Mouse (Mus musculus) testis, postnatal 14 days (tissue): ENCODE results near the gene Zbtb17.

Source experiments
- DNase-seq: peaks from one replicate; pipeline ENCODE4 v3.0.0; 2021; ENCODE audit warnings: low spot score

Gene Zbtb17

DNA sequence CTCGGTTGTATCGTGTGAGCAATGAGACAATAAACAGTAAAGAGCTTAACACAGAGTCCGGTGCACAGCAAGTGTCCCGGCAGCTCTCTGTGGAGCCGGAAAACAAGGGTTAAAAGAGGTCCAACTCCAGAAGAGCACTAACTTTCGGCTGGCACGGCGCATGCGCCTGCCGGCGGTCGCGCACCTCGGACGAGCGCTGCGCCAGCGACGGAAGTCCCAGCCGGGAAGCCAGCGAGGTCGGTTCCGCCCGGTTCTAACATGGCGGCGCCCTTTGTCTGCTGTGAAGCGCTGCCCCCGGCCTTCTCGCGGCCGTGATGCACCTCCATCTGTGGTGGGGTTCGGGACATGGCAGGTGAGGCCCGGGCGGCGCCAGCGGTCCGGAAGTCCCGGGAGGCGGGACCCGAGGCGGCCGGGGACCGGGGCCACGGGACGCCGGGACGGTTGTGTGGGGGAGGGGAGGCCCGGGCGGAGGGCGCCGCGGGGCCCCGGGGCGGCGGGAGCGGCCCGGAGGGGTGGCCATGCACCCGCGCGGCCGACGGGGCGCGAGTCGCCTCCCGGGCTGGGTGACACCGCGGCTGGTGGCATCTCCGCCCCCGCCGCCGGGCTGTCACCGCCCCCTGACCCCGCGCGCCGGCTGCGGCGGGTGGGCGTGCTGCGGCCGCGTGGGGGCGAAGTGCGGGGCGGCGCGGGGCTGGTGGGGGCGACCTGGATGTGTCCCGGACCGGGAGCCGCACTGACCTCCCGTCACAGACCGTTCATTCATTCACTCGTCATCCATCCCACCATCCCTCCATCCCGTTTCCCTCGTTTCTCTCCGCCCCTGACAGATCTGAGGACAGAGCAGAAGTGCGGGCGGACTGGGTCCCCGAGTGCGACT lies at the start of gene Zbtb17:
TSS of gene Zbtb17 (plus strand) at position 204 of the 877 bp plus-strand sequence.
- DNase-seq, result peak; percentile 91

DNA sequence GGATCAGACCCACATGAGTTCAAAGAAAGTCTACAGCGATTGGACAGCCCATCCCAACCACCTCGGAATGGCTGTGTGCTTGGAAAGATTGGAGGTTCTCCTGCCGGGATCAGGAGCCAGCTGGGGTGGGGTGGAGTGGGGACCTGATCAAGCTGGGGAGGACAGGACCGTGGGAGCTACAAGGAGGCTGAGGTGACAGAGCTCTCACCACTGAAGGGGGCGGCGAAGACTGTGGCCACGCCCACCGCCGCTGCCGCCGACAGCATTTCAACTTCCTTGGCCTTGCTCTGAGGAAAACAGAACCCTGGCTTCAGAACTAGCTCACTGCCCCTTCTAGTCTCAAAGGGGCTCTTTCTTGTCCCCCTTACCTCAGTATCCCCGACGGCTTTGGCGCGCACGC lies 49.7 kb upstream of the Zbtb17 start:
- DNase-seq, result no peak

DNA sequence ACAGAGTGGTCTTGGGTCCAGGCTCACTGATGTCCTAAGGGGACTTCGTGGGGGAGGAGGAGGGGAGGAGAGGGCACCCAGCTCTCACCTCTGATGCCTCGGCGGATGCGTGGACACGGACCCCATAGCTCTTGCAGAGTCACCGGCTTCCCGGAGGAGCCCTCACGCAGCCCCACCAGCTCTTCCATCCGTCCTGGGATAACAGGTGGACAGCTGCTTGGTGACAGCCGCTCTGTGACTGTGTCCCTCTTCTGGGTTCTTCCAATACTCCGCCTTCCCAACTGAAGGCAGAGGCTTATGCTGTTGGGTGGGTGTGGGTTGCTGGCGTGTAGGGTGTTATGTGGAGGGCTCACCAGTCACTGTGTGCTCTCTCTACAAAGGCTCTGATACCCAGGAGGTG lies 46.6 kb upstream of the Zbtb17 start:
- DNase-seq, result no peak

DNA sequence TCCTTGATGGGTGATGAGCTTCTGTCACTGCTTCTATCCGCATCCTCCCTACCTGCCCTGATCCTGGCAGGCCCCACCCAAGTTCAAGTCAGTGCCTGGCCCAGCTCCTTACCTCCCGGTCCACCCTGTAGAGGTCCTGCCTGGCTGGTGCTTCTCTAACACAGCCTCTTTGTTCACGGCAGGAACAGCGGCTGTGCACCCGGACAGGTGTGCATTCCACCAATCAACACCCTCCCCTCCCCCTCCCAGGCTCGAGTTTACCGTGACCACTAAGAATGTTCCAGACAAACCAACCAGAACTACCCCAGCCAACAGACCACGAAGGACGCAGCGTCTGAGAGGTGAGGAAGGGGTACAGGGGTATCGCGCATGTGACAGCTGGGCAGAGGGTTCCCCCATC lies 45.9 kb upstream of the Zbtb17 start, which contains the start of gene Clcnka:
TSS of gene Clcnka (minus strand) at position 180 of the 400 bp plus-strand sequence.
- DNase-seq, result no peak

DNA sequence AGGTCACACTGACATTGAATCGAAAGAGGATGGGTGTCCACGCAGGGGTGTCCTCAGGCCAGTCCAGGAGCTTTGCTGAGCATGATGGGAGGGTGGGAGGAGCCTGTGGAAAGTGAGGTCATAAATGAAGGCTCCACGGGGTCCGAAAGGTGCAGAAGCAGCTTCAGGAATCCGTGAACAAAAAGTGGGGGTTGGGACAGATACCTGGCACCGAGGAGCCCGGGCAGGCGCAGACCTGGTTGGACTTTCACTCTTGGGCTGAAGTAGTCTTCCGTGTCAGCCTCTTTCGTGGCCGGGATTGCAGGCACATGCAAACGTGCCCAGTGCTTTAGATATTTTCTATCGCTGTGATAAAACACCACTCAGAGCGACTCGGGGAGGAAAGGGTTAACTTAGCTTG lies 44.3 kb upstream of the Zbtb17 start:
- no peak for DNase-seq

DNA sequence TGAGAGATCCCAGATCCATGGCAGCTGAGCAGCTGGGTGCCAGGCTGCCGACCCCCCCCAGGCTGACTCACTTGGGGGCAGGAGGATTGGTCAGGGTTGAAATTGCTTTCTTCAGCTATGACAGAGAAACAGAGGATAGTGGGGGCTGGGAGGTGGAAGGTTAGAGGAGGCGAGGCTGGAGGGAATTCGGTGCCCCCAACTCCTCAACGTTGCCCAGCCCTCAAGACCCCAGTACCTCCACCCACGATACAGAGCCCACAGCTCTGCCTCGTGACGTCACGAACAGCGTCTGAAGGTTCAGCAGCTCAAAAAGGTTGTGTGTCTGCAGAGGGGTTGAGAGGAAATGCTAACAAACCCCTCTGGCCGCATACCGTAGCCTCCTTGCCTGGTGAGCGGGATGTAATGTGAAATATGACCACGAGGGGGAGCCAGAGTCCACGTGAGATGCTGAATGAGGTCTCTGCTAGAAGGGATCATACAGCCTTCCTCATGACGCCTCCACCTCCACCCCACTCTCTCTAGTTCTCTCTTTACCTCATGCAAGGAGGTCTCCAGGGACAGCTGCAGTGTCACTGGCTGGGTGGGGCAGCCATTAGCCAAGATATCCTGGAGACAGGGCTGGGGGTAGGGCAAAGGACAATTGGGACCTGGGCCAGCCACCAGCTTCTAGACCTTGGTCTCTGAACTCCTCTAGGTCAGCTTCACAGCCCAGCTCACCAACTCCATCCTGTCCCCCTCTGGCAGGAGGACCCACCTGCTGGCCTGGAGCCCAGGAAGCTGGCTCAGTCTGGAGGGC lies 39.7 kb upstream of the Zbtb17 start:
- DNase-seq, result peak; percentile 70

DNA sequence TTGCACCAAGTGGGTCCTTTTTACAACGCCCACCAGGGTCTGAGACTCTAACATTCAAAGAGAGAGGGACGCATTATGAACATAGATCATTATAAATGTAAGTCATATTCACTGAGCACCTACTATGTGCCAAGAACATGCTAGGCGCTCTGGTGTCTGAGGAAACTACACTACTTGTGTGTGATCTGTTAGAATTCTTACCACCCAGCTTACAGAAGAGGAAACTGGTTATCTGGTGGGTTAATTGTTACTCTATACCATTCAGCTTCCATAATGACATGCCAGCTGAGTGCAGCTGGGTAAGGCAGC lies 39.2 kb upstream of the Zbtb17 start:
- DNase-seq, result no peak

DNA sequence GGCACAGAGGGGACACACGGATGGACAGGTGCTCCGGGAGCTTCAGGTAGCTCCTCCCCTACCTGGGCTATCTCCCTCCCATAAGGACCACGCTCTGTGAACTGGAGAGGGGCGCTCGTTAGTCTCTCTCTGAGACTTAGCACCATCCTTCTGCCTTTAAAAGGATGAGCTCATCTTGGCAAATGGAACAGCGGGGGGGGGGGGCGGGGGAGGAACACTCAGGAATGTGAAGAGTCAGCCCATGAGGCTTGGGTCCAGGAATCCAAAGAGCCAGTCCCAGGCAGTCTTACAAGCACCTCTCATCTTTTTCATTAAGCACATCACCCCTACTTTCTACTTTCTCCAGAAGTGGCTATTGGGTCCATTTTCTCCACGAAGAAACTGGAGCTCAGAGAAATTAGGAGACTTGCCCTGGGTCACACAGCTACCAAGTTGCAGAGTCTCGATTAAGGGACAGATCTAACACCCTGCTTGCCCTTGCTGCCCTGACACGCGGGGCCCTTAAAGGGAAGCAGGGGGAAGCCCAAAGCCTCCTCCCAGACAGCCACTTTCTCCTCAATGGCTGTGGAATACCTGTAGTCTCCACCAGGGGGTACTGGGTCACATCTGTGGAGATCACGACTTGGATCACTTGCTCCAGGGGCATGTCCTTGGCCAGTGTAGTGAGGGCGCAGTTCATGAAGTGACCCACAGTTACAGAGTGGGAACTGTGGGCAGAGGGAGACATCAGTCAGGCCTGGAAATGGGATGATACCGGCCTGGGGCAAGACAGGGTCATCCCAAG lies 37.7 kb upstream of the Zbtb17 start:
- no peak for DNase-seq

DNA sequence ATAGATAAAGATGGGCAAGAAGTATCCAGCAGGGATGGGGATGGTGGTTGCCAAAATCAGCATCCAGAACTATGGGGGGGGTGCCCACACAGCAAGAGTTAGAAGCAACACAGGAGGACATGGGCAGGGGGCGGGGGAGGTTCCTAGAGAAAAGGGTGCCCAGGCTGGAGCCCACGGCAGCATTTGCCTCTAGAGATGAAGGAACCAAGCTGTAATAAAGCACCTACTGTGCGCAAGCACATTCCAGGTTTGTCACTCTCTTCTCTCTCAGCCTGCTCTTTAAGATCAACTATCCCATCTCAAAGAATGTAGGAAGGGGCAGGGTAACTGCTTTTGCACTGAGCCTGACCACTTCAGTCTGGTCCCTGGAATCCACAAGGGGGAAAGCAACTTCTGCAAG lies 35.9 kb upstream of the Zbtb17 start:
- DNase-seq, result no peak

DNA sequence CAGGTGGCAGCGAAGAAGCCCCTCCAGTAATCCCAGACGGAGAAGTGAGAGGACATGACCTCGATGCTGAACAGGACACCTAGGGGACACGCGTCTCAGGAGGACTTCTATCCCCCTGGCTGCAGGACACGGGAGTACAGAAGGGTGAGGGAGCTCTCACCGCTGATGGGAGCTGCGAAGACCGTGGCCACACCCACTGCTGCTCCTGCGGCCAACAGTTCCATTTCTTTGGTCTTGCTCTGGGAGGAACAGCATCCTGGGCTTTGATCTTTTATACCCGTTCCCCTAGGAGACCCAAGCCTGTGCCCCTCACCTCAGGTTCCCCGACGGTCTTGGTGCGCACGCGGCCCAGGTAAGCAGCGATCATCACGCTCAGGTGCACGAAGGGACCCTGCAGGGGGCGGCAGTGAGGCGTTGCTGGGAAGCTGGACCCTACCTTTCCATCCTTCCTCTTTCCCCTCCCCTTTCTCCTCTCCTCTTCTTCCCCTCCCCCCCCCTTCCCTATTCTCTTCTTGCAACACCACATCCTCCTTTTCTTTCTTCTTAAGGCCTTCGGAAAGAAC lies 32.9 kb upstream of the Zbtb17 start:
- no peak for DNase-seq

DNA sequence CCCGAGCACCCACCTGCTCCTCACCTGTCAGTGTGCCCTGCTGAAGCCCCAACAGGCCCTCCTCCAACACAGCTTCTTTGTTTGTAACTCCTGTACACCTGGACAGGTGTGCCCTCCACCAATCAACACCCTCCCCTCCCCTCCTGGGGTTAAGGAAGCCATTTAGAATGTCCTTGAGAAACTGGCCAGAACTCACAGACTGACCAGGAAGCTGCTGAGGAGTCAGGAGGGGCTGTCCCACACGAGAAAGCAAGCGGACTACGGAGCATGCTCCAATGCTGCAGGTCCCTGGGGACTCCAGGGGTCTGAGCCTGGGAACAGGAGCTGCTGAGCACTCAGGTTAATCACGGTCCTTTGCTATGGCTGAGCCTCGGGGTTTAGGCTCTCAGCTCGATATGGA lies 28.5 kb upstream of the Zbtb17 start, which contains the start of gene Clcnkb:
TSS of gene Clcnkb (minus strand) at position 91 of the 400 bp plus-strand sequence.
- DNase-seq, result no peak

DNA sequence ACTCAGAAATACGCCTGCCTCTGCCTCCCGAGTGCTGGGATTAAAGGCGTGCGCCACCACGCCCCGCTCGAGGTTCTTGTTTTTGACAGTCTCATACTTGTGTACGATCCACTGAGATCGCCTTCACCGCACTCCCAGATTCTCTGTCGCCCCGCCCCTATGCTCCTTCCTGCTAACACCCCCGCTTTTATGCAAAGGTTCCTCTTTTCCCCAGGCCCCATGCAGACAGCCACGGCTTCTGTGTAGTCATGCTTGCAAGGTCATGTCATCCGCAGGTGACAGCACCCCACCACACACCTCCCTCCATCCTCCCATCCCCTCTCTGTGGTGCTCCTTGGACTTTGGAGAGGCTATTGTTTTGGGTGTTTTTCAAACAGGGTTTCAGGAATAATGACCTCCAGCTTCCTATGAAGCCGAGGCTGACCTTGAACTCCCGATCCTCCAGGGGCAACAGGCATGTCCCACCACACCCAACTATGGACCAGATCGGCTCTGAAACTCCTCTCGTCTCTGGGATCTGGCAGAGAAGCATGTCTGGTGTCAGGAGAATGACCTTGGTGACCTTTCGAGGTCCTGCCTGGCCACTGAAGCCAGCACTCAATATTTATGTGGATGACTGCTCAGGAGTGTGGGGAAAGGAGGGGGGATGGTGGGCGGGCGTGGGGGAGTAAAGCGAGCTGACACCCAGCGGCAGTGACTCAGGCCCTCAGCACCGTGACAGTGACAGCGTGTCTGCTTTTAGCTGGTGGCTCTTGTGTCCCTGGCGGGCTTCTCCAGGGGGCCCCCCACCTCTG lies 24.9 kb upstream of the Zbtb17 start:
- no peak for DNase-seq

DNA sequence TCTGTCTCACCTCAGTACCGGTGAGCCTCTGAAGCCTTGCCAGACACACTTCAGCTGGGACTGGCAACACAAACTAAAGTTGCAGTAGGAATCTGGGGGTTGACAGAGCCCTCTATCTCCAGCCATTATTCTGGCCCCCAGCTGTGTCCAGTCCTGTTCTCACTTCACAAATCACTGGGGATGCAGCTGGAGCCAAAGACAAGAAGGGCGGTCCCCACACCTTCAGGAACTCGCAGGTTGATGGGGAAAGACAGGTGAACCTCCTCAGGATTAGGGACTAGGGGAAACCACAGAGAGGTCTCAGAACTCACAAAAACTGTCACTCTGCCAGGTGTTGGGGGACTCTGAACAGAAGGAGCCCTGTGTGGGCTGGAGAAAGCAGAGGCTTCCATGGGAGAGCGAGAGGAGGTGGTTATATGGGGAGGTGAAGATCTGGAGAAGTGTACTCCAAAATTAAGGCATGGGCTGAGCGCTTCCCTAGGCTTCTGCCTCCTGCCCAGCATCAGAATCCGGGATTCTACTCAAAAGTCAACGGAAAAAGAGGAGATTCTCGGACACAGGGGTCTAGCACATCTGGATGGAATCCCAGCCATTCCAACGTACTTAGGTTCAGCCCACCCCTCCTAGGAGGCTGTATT lies 24.1 kb upstream of the Zbtb17 start, which contains the start of gene Hspb7:
TSS of gene Hspb7 (plus strand) at position 588 of the 638 bp plus-strand sequence.
- no peak for DNase-seq

DNA sequence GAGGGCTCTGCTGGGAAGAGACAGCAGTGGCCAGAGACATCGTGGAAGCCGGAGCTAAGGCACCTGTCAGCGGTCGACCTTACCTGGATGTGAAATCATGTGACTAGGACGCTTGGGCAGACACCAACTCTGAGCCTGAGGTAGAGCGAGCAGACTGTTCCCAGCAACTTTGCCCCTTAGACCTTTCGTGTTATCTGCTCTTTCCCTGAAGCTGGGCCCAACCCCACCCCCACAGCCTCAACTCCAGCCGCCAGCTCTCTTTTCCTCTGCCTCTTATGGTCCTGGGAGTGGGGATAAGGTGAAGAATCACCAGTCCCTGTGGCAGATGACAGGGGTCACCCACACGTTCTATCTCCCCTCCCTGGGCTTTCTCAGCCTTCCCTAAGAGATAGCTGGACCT lies 23.6 kb upstream of the Zbtb17 start:
- no peak for DNase-seq

DNA sequence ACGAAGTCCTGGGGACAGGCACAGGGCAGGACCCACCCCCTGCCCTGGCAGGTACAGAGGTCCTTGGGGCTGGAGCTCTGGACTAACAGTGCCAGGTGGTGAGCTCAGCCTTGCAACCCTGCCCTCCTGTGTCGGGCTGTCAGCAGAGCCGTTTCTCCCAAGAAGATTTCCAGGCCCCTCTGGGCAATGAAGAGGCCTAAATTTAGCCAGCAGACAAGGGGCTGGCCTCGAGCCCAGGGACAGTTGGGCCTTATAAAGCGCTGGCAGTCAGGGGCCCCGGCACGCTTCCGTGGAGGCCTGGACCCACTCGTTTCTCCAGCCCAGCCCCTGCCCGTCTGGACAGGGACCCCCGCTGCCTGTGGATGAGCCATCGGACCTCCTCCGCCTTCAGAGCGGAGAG lies 23.0 kb upstream of the Zbtb17 start:
- peak; percentile 42 for DNase-seq

DNA sequence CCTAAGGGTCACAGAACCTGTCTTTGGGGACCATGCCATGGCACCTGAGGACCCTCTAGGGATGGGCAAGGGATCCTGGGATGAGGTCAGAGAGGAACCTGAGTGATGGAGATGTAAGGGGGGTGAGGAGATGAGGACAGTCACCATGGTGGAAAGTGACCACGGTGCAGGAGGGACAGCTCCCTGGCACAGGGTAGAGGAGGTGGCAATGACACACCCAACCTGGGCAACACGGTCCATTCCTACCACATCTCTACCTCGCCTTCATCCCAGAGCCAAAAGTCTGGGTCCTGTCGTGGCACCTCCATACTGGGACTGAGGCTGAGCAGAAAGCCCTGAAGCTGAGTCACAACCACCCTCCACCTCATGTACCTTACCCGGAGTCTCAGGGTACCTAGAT lies 21.6 kb upstream of the Zbtb17 start:
- DNase-seq, result no peak

DNA sequence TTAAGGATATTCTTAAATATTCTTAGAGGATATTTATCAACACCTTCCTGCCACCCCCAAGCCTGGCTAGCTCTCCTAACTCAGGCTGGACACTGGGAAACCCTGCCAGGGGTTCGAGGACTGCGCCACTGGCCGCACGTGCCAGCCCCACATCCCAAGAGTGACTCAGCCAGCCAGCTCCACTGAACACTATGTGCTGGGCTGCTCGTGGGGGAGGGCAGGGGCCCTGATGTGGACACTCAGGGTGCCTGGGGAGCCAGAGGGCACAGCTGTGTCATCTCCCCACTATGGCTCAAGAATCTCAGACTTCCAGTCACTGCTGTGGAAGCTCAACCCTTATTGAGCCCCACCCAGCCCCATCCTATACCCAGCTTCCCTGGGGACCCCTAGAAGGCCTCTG lies 21.2 kb upstream of the Zbtb17 start:
- no peak for DNase-seq

DNA sequence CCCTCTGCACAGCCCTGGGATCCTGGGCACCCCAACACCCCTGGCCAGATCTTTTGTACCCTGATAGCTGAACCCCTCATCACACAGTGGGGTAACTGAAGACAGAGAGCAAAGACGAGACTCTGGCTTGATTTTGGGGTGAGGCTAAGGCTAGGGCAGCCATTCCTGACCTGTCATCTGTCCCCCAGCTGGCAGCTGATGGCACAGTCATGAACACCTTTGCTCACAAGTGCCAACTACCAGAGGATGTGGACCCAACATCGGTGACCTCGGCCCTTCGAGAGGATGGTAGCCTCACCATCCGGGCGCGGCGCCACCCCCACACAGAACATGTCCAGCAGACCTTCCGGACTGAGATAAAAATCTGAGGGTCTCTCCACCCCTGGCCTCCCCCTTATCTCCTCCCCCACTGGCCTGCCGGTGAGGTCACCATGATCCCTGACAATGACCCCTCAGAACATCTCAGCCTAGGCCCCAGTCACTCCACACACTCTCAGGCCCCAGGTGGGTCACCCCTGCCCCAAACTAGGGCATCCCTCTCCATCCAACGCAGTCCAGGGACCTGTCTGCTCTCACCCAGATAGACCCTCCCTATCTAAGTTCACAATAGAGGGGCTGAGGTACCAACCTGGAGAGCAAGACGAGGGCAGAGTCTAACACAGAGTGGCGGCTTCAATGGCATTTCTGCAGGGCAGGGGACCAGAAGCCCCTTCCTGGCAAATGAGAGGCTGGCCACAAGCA lies 20.6 kb upstream of the Zbtb17 start:
- DNase-seq, result no peak

DNA sequence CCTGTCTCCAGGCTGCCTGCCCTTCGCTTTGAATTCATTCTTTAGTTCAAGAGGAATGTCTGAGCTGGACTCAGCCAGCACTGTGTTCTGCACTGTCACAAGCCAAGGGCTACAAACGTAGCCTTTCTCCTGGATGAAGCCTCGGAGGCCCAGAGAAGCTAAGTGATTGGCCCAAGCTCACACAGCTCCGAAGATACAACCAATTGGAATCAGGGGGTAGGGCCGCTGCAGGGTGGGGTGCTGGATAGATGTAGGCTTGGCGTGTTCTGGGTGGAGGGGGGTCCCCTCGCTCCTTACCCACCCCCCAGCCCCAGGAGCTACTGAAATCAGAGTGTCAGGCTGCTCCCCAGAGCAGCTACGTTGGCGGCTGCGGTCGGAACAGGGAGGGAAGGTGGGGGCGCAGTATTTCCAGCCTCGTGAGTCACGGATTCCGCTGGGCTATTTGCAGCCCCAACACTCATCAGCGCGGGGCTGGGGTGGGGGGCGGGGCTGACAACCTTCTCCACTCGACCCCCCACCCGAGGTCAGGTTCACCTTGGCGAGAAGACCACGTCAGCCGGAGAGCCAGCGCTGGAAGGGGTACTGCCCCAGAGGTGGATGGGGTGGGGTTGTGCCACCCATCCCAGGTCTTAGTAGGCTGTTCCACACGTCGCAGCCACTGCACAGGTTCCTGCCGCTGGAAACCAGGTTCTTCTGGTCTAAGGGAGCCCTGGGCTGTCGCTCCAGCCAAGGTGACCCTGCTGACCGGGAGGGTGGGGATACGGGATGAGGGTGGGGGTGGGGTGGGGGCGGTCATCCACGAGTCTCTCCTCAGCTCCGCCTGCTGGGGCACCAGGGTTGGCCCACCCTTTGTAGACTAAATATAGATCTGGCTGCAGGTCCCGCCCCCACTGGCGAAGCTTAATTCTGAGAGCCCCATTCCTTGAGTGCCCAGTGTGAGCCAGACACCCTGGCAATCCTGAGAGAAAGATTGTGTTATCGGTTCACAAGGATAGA lies 18.7 kb upstream of the Zbtb17 start:
- DNase-seq, result no peak
